Mouse (Mus musculus): ENCODE results near the gene Ttll8.

DNA sequence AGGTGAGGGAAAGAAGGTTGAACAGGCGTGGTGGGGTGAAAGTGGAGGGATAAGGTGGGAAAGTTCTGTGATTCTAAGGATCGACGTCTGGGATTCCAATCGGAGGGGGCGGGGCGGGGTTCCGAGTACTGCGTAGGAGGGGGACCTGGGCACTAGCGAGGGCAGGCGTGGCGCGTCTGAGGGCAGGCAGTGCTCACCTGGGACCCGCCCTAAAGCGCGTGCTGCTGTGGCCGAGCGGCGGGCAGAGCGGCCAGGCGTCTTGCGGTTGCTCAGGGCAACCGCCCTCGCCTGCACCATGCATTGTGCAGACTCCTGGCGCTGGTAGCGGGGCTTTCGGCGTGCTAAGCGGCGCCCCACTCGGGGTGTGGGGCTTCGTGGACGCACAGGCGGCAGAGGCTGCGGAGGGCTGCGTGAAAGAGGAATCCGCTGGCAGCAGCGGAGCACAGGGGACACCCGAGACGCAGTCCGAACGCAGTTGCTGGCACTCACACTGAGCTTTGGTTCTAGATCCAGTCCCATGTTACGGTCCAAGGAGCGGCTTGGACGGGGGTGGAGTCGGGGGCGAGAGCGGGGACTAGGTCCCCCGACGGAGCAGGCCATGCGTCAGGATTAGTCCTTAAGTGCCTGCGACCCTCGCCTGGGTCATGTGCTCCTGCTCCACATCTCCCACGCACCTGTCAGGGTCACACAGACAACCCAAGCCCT, at the start of gene Ttll8:
- TF ChIP-seq CTCF (IDR thresholded peaks at IDR 0.05; ENCODE audit: low read depth, low read length) (no peak), POLR2A (IDR thresholded peaks at IDR 0.05; ENCODE audit: borderline replicate concordance, low read depth, low read length) (no peak)
